Mouse (Mus musculus): Measurements from ENCODE around the gene Gm29106.
"Not testable (repeated sequence)": the region's sequence is repeated elsewhere in the genome, so short reads cannot be mapped to it uniquely, and the experiment has no call there.

Gm29106 gene

DNA sequence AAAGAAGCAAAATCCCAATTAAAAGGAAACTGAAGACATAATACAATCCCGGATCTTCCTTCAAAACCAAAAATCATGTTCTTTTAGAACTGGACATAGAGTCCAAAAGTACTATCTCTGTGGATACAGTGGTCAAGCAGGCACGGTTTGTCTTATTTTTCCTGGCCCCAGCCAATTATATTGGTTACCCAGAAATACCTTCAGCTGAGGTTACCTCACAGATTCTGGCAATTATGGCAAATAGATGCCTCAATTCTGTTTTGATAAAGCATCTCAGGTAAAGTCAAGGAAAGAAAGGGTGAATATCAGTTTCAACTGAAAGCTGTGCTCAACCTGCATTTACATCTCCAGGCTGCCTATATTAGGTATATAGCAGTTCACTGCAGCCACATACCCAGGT lies at the start of gene Gm29106:
Gene Gm29106, plus strand, starts transcription at position 301 of the 400 bp plus-strand sequence.
- DNase-seq = not testable (repeated sequence)

DNA sequence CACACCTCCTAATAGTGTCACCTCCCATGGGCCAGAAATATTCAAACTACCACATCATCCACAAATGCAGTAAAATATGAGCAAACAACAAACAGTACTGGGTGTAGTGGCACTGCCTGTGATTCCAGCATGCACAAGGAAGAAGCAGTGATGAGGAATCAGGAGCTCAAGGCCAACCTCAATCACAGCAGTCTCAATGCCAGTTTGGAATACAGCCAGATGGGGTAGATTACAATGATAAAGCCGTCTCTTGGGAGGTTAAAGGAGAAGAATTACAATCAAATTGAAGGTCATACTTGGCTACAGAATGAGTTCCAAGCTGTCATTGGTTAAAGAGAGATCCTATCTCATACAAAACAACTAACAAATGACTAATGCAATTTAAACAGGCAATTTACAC lies 52.2 kb downstream of the Gm29106 start:
- DNase-seq = no peak

DNA sequence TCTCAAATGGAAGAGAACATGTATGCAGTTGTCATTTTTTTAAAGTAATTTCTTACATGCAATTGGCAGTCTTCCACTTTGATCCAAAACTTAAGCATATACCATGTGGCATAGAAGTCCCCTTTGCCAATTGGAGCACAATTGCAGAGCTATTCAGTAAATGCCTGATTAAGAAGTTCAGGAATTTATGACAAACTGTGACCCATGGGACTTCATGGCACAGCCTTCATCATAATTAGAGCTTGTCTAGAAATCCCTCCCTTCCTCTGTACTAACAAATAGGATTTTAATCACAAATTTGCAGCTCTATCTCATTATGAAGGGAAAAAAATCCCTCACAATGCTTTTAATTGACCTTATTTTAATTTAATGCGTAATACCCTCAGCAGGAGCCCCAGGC lies 59.7 kb downstream of the Gm29106 start:
- DNase-seq = no peak
